Mouse (Mus musculus) ES-Bruce4 (cell line): Measurements from ENCODE around the gene Mapk6.

ENCODE experiments used
- CTCF ChIP-seq: IDR thresholded peaks from one replicate; pipeline ENCODE4 v1.8.1; 2011; ENCODE audit warnings: low read depth, low read length
- POLR2A ChIP-seq: IDR thresholded peaks from one replicate; pipeline ENCODE4 v1.8.1; 2011; ENCODE audit warnings: low read length; ENCODE audit not compliant: insufficient read depth

GRCm38 (mm10) chr9:75407803-75408202, 2.0 kb downstream of the Mapk6 start:
- TF ChIP-seq POLR2A = no peak
- no peak for TF ChIP-seq CTCF
